Mouse (Mus musculus): ENCODE data around the gene Actr1a. TPM values are rescaled to one million over a fixed set of nuclear protein-coding genes. Genes with fewer than 3 reads are reported as not detected.

Gene Actr1a
- total RNA-seq (2021) = 100 to 1,000 TPM; 175 to 195 TPM

- intact Hi-C loops (cut with DNase I) = loop anchor here (1.0 to 5.0 kb wide), 3 partner anchors 49 to 132 kb away; partner anchors contain the start of gene Trim8
- DNase-seq (ENCODE audit: low spot score in 2 of 2) = peak; percentile 95 to 97
Measured at GRCm38 (mm10) chr19:46395109-46396009, at the start of gene Actr1a. Actr1a (minus strand) TSS chr19:46395748.

DNA sequence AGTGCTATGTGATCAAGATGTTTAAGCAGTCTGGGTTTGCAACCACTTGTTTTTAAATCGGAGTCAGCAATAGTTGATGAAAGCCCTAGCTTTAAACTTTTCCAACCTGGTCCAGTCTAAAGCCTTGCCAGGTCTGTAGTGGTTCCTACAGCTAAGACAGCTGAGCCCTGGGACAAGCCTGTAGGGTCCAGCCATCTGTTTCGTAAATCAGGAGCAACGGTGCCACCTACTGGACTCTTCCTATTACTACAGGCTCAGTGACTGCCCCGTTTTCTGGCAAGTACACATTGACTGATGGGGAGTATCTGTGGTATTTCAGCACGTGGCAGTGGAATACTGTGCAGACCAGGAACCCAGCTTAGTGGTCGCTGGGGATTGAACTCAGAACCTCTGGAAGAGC lies 48.7 kb upstream of the Actr1a start:
- intact Hi-C loops (cut with DNase I) = loop anchor here (1.0 kb wide), 1 partner anchor 48 kb away; the partner anchor contains the start of gene Sufu
- peak; percentile 55 to 64 for DNase-seq (ENCODE audit: low spot score in 2 of 2)

- intact Hi-C loops (cut with DNase I) = no loop called here
- DNase-seq (ENCODE audit: low spot score in 2 of 2) = no peak
Measured at GRCm38 (mm10) chr19:46443509-46443908, 48.0 kb upstream of the Actr1a start.

DNA sequence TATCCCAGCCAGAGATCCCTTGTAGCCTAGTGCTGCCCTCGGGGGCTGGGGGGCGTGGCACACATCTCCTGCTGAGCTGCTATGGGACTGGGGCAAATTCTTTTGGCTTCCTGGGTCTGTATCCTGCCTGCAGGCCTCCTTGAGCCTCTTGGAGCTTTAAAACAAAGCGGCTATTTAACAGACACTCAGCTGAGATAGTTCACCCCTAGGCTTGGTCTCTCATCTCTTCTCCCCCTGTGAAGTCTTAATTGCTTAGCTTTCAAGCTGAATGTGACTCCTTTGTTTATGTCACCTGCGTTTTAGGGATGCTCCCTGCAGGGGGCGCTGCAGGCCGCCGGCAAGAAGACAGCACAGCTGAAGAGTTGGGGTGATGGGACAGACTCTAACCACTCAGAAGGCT lies 39.9 kb upstream of the Actr1a start:
- no peak for DNase-seq (ENCODE audit: low spot score in 2 of 2)
- intact Hi-C loops (cut with DNase I) = no loop called here

- no peak for DNase-seq (ENCODE audit: low spot score in 2 of 2)
Measured at GRCm38 (mm10) chr19:46434591-46434990, 39.0 kb upstream of the Actr1a start.

DNA sequence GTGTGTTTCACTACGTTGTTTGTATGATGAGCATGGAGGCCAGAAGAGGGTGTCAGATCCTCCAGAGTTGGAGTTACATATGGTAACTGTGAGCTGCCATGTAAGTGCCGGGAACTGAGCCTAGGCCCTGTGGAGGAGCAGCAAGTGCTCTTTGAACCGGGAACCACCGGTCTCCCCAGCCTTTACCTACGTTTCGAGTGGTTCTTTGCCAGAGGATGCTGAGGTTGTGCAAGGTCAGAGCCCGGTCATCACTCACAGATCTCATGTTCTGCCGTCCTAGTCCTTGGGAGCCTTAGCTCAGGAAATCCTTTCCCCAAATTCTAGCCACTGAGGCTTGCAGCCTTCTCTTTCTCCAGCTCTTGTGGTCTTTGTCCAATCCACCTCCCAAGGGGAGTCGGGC lies 38.6 kb upstream of the Actr1a start:
- intact Hi-C loops (cut with DNase I) = no loop called here
- DNase-seq (ENCODE audit: low spot score in 2 of 2) = no peak

More at GRCm38 (mm10) chr19:46434591-46434990, 39.0 kb upstream of the Actr1a start:
- intact Hi-C loops (cut with DNase I) = no loop called here

- intact Hi-C loops (cut with DNase I) = no loop called here
- no peak for DNase-seq (ENCODE audit: low spot score in 2 of 2)
Measured at GRCm38 (mm10) chr19:46433712-46434111, 38.2 kb upstream of the Actr1a start.

DNA sequence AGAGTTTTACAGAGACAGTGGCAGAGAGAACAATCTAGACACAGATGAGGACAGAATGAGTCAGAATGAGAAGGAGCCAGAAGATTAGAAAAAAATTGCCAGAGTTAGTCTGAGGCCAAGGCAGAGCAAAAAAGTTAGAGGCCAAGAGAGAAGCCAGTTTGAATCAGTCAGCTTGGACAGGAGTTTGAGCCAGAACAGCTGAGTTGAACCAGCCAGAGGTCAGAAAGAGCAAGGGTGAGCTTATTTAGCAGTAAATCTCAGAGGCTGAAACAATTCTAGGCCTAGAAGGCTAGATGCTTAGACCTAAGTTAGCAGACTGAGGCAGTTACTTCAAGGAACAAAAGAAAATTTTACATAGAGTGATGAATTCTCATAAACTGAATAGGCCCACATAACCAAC lies 33.7 kb upstream of the Actr1a start:
- no peak for DNase-seq (ENCODE audit: low spot score in 2 of 2)
- intact Hi-C loops (cut with DNase I) = no loop called here

DNA sequence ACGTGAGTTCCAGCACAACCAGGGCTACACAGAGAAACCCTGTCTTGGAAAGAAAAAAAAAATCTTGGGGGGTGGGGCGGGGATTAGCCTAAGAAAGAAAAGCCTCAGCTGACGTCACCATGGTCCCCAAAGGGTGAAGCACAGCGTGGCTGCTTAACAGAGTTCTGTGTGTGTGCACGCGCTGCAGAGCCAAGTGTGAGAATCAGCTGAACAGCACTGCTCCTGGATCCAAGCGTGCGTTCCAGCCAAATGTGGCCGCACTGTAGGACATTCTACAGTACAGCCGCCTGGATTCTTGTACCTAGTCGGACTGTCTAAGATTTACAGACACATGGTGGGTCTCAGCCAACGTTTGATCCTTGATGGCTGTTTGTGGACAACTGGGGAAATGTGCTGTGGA lies 30.9 kb upstream of the Actr1a start:
- intact Hi-C loops (cut with DNase I) = no loop called here
- DNase-seq (ENCODE audit: low spot score in 2 of 2) = no peak

DNA sequence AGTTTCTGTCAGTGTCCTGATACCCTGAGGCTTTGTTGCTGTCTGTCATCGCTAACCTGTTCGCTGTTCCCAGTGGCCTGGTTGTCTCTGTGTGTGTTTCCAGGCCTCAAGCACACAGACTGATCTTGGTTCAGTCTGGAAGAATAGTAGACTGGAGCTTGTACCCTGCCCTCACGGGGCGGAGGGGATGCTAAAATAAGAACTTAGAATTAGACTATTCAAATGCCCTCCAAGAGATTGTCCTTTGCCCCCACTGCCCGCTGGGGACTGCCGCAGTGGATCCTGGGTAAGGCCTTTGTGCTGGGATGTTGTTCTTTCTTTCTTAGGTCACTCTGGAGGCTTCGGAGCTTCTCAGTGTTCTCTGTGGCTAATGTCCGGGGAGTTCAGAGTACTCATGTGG lies 29.7 kb upstream of the Actr1a start:
- DNase-seq (ENCODE audit: low spot score in 2 of 2) = no peak
- intact Hi-C loops (cut with DNase I) = no loop called here

- no peak for DNase-seq (ENCODE audit: low spot score in 2 of 2)
- intact Hi-C loops (cut with DNase I) = no loop called here
Measured at GRCm38 (mm10) chr19:46422384-46423338, 27.1 kb upstream of the Actr1a start.

DNA sequence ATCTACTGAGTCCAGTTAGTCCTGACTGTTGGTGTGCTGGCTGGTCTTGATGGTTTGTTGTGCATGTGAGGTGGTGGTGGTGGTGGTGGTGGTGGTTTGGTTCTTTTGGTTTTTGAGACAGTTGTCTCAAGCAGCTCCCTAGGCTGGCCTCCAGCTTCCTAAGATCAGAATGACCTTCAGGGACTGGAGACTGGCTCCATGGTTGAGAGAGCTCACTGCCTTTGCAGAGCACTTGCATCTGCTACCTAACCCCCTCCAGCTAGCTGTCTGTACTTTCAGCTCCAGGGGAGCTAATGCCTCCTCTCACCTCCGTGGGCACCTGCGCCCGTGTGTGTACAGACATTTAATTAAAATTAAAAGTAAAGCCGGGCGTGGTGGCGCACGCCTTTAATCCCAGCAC lies 24.9 kb upstream of the Actr1a start:
- intact Hi-C loops (cut with DNase I) = no loop called here
- DNase-seq (ENCODE audit: low spot score in 2 of 2) = no peak

DNA sequence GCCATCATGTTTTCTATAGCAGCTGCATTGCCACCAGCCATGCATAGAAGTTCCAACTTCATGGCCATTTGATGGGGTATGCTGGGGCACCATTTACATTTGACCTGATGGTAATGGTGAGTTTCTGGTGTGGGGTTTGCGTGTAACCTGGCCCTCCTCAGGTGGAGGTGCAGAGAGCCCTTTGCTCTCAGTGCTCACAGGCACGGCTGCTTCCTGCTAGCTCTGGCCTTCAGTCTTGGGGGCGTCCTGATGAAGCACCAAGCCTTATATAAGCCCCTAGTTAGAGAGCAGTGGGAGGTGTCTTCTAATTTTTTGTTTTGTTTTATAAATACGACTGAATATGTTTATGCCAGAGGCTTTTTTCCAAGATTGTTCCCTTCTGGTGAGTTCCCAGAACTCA lies 22.5 kb upstream of the Actr1a start:
- intact Hi-C loops (cut with DNase I) = no loop called here
- DNase-seq (ENCODE audit: low spot score in 2 of 2) = no peak

DNA sequence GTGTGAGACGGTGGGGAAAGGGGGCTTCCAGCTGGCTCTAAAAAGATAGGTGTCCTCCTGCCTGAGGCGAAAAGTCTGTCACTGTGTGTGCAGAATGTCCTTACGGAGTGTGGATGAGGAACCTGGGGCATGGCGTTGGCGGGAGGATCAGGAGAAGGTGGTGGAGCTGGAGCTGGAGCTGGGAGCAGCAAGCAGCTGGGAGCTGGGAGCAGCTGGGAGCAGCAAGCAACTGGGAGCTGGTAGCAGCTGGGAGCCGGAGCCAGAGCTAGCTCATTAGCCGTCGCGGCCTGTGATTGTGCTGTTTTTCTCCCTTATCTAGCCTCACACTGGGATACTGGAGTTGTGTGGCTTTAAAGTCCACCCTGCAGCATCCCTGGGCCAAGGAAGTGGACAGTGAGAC lies 20.7 kb upstream of the Actr1a start:
- DNase-seq (ENCODE audit: low spot score in 2 of 2) = no peak
- intact Hi-C loops (cut with DNase I) = no loop called here

- intact Hi-C loops (cut with DNase I) = no loop called here
- no peak for DNase-seq (ENCODE audit: low spot score in 2 of 2)
Measured at GRCm38 (mm10) chr19:46414486-46414885, 18.9 kb upstream of the Actr1a start.

- intact Hi-C loops (cut with DNase I) = no loop called here
- no peak for DNase-seq (ENCODE audit: low spot score in 2 of 2)
Measured at GRCm38 (mm10) chr19:46413969-46414368, 18.4 kb upstream of the Actr1a start.

- no peak for DNase-seq (ENCODE audit: low spot score in 2 of 2)
- intact Hi-C loops (cut with DNase I) = no loop called here
Measured at GRCm38 (mm10) chr19:46412056-46412805, 16.7 kb upstream of the Actr1a start.

- intact Hi-C loops (cut with DNase I) = no loop called here
- DNase-seq (ENCODE audit: low spot score in 2 of 2) = no peak
Measured at GRCm38 (mm10) chr19:46409506-46409905, 14.0 kb upstream of the Actr1a start.

- intact Hi-C loops (cut with DNase I) = no loop called here
- DNase-seq (ENCODE audit: low spot score in 2 of 2) = no peak
Measured at GRCm38 (mm10) chr19:46406592-46407386, 11.2 kb upstream of the Actr1a start.
